ENCODE assay signal across 1 mouse cellular context in genomic region chr4:41774506-41774905, GRCm38 (mm10).
A peak's percentile ranks its signal among the peaks of the same experiment; 100 is the strongest.
TF ChIP-seq lines count a peak whose summit lies in the region.

No protein-coding gene starts in this region.

TF ChIP-seq in CH12.LX, 34 proteins besides CTCF, POLR2A, EP300 and RAD21:
- TF ChIP-seq ELF1 (IDR thresholded peaks at IDR 0.05; ENCODE audit: low read depth, low read length) (peak; percentile 64), ETS1 (conservative IDR thresholded peaks at IDR 0.05; ENCODE audit: low read depth, low read length) (peak; percentile 24; the same call in 1 of the 2 replicates), ZNF384 (IDR thresholded peaks at IDR 0.05; ENCODE audit: low read depth, low read length) (peak; percentile 88)
